Mouse (Mus musculus) thymus, postnatal 4 days (tissue): ENCODE results near the gene Galnt2.

Experiments used
- DNase-seq: peaks from one replicate; pipeline ENCODE4 v3.0.0; 2021

Galnt2 gene

GRCm38 (mm10) chr8:124382235-124382634 lies 151.0 kb downstream of the Galnt2 start:
- no peak for DNase-seq

GRCm38 (mm10) chr8:124384336-124384735 lies 153.1 kb downstream of the Galnt2 start:
- DNase-seq = no peak

GRCm38 (mm10) chr8:124386225-124386899 lies 155.2 kb downstream of the Galnt2 start:
- DNase-seq = no peak

GRCm38 (mm10) chr8:124389495-124389894 lies 158.3 kb downstream of the Galnt2 start:
- DNase-seq = no peak

- DNase-seq = no peak
Measured at GRCm38 (mm10) chr8:124391191-124391590, 160.0 kb downstream of the Galnt2 start.

GRCm38 (mm10) chr8:124392271-124393012 lies 161.3 kb downstream of the Galnt2 start:
- no peak for DNase-seq

- DNase-seq = no peak
Measured at GRCm38 (mm10) chr8:124393013-124393412, 161.8 kb downstream of the Galnt2 start.

- peak; percentile 42 for DNase-seq
Measured at GRCm38 (mm10) chr8:124393927-124394326, 162.7 kb downstream of the Galnt2 start.

- no peak for DNase-seq
Measured at GRCm38 (mm10) chr8:124394951-124395350, 163.8 kb downstream of the Galnt2 start.
